Mouse (Mus musculus): Measurements from ENCODE around the gene Neu1. TPM values are rescaled to one million over a fixed set of nuclear protein-coding genes. Genes with fewer than 3 reads are reported as not detected.
A peak's percentile ranks its signal among the peaks of the same experiment; 100 is the strongest.
"Not testable (repeated sequence)": the region's sequence is repeated elsewhere in the genome, so short reads cannot be mapped to it uniquely, and the experiment has no call there.

Gene Neu1
- polyA plus RNA-seq, 1 experiment from 2014 or later, result 16.8 TPM

GRCm38 (mm10) chr17:34972069-34972749 lies 41.2 kb downstream of the Neu1 start, which contains the start of the genes Hspa1a and Hspa1l:
Gene Hspa1a (minus strand): TSS chr17:34972156.
Gene Hspa1l (plus strand): TSS chr17:34972703.
- H3K4me2 ChIP-seq (ENCODE audit: low read depth), result peak within 1 kb of the TSS; percentile 69
- H3K4me1 ChIP-seq (ENCODE audit: control insufficient read depth, insufficient read depth, low read length); H3K36me3 ChIP-seq (ENCODE audit: control insufficient read depth, insufficient read depth, low read length); H3K27ac ChIP-seq (ENCODE audit: low read depth, low read length); H3K9me3 ChIP-seq (ENCODE audit: control insufficient read depth, low read length): not testable (repeated sequence)
- H3K27me3 ChIP-seq (ENCODE audit: control insufficient read depth, insufficient read depth, low read length), result peaks cover 21% of the 10 kb centered on the region
- WGBS, result under 1% methylated on average over 28 of the region's 33 CpGs
- peak within 1 kb of the TSS; percentile 31; the same call in 1 of the 2 replicates for H3K9ac ChIP-seq (ENCODE audit: low read length)
- DNase-seq (ENCODE audit: low spot score), result peak; percentile 66
- ATAC-seq (ENCODE audit: insufficient read depth, low FRiP score, low TSS enrichment), result peak; percentile 90
- peak within 1 kb of the TSS; percentile 36 for H3K4me3 ChIP-seq (ENCODE audit: low read depth, low read length)

GRCm38 (mm10) chr17:34975581-34976492 lies 44.8 kb downstream of the Neu1 start:
- peaks cover 1% of the 10 kb centered on the region for H3K4me1 ChIP-seq (ENCODE audit: control insufficient read depth, insufficient read depth, low read length)
- no peaks in the 10 kb centered on the region for H3K36me3 ChIP-seq (ENCODE audit: control insufficient read depth, insufficient read depth, low read length)
- 81% methylated on average over 3 of the region's 3 CpGs for WGBS
- no peaks in the 10 kb centered on the region for H3K27me3 ChIP-seq (ENCODE audit: control insufficient read depth, insufficient read depth, low read length)
- H3K4me3 ChIP-seq (ENCODE audit: low read depth, low read length), result no peak overlapping the region
- no peak for ATAC-seq (ENCODE audit: insufficient read depth, low FRiP score, low TSS enrichment)
- no peaks in the 10 kb centered on the region for H3K9me3 ChIP-seq (ENCODE audit: control insufficient read depth, low read length)
- H3K4me2 ChIP-seq (ENCODE audit: low read depth), result no peak overlapping the region
- DNase-seq (ENCODE audit: low spot score), result no peak
- H3K9ac ChIP-seq (ENCODE audit: low read length), result no peak overlapping the region
- no peak overlapping the region for H3K27ac ChIP-seq (ENCODE audit: low read depth, low read length)

- ATAC-seq (ENCODE audit: insufficient read depth, low FRiP score, low TSS enrichment) (no peak), DNase-seq (ENCODE audit: low spot score) (no peak)
- Histone ChIP-seq H3K4me3 (ENCODE audit: low read depth, low read length) (no peak overlapping the region), H3K36me3 (ENCODE audit: control insufficient read depth, insufficient read depth, low read length) (no peaks in the 10 kb centered on the region), H3K9ac (ENCODE audit: low read length) (no peak overlapping the region), H3K4me2 (ENCODE audit: low read depth) (no peak overlapping the region), H3K4me1 (ENCODE audit: control insufficient read depth, insufficient read depth, low read length) (peaks cover 3% of the 10 kb centered on the region), H3K27ac (ENCODE audit: low read depth, low read length) (no peak overlapping the region), H3K27me3 (ENCODE audit: control insufficient read depth, insufficient read depth, low read length) (no peaks in the 10 kb centered on the region), H3K9me3 (ENCODE audit: control insufficient read depth, low read length) (no peaks in the 10 kb centered on the region)
- 94% methylated on average over 20 of the region's 20 CpGs for WGBS
Observed at GRCm38 (mm10) chr17:34977000-34977399, 45.9 kb downstream of the Neu1 start.

- H3K27me3 ChIP-seq (ENCODE audit: control insufficient read depth, insufficient read depth, low read length), result no peaks in the 10 kb centered on the region
- DNase-seq (ENCODE audit: low spot score), result no peak
- 91% methylated on average over 27 of the region's 27 CpGs for WGBS
- H3K9me3 ChIP-seq (ENCODE audit: control insufficient read depth, low read length), result no peaks in the 10 kb centered on the region
- H3K36me3 ChIP-seq (ENCODE audit: control insufficient read depth, insufficient read depth, low read length), result no peaks in the 10 kb centered on the region
- peaks cover 10% of the 10 kb centered on the region for H3K4me1 ChIP-seq (ENCODE audit: control insufficient read depth, insufficient read depth, low read length)
- H3K9ac ChIP-seq (ENCODE audit: low read length), result no peak overlapping the region
- no peak for ATAC-seq (ENCODE audit: insufficient read depth, low FRiP score, low TSS enrichment)
- H3K4me2 ChIP-seq (ENCODE audit: low read depth), result no peak overlapping the region
- no peak overlapping the region for H3K4me3 ChIP-seq (ENCODE audit: low read depth, low read length)
- no peak overlapping the region for H3K27ac ChIP-seq (ENCODE audit: low read depth, low read length)
Observed at GRCm38 (mm10) chr17:34978239-34978638, 47.2 kb downstream of the Neu1 start.

- H3K9ac ChIP-seq (ENCODE audit: low read length), result no peak overlapping the region
- no peaks in the 10 kb centered on the region for H3K36me3 ChIP-seq (ENCODE audit: control insufficient read depth, insufficient read depth, low read length)
- peaks cover 10% of the 10 kb centered on the region for H3K4me1 ChIP-seq (ENCODE audit: control insufficient read depth, insufficient read depth, low read length)
- H3K27ac ChIP-seq (ENCODE audit: low read depth, low read length), result no peak overlapping the region
- DNase-seq (ENCODE audit: low spot score) (no peak), ATAC-seq (ENCODE audit: insufficient read depth, low FRiP score, low TSS enrichment) (no peak)
- no peak overlapping the region for H3K4me2 ChIP-seq (ENCODE audit: low read depth)
- 90% methylated on average over 4 of the region's 4 CpGs for WGBS
- H3K27me3 ChIP-seq (ENCODE audit: control insufficient read depth, insufficient read depth, low read length), result no peaks in the 10 kb centered on the region
- no peaks in the 10 kb centered on the region for H3K9me3 ChIP-seq (ENCODE audit: control insufficient read depth, low read length)
- no peak overlapping the region for H3K4me3 ChIP-seq (ENCODE audit: low read depth, low read length)
Observed at GRCm38 (mm10) chr17:34979631-34980030, 48.6 kb downstream of the Neu1 start.

GRCm38 (mm10) chr17:34980655-34981054 lies 49.6 kb downstream of the Neu1 start:
- peaks cover 10% of the 10 kb centered on the region for H3K4me1 ChIP-seq (ENCODE audit: control insufficient read depth, insufficient read depth, low read length)
- H3K36me3 ChIP-seq (ENCODE audit: control insufficient read depth, insufficient read depth, low read length), result peaks cover 2% of the 10 kb centered on the region; the same call in 1 of the 2 replicates
- 17% methylated on average over 2 of the region's 2 CpGs for WGBS
- peak overlapping the region; percentile 71 for H3K4me2 ChIP-seq (ENCODE audit: low read depth)
- DNase-seq (ENCODE audit: low spot score) (peak; percentile 9), ATAC-seq (ENCODE audit: insufficient read depth, low FRiP score, low TSS enrichment) (no peak)
- no peak overlapping the region for H3K27ac ChIP-seq (ENCODE audit: low read depth, low read length)
- peak overlapping the region; percentile 89 for H3K4me3 ChIP-seq (ENCODE audit: low read depth, low read length)
- no peaks in the 10 kb centered on the region for H3K27me3 ChIP-seq (ENCODE audit: control insufficient read depth, insufficient read depth, low read length)
- no peaks in the 10 kb centered on the region for H3K9me3 ChIP-seq (ENCODE audit: control insufficient read depth, low read length)
- peak overlapping the region; percentile 92 for H3K9ac ChIP-seq (ENCODE audit: low read length)

GRCm38 (mm10) chr17:34981690-34982180 lies 50.7 kb downstream of the Neu1 start, which contains the start of gene Lsm2:
Gene Lsm2 (plus strand): TSS chr17:34981862.
- peaks cover 10% of the 10 kb centered on the region for H3K4me1 ChIP-seq (ENCODE audit: control insufficient read depth, insufficient read depth, low read length)
- H3K36me3 ChIP-seq (ENCODE audit: control insufficient read depth, insufficient read depth, low read length), result peaks cover 6% of the 10 kb centered on the region
- peak within 1 kb of the TSS; percentile 71 for H3K4me2 ChIP-seq (ENCODE audit: low read depth)
- H3K9ac ChIP-seq (ENCODE audit: low read length), result peak within 1 kb of the TSS; percentile 92
- ATAC-seq (ENCODE audit: insufficient read depth, low FRiP score, low TSS enrichment) (peak; percentile 90), DNase-seq (ENCODE audit: low spot score) (peak; percentile 92)
- H3K27ac ChIP-seq (ENCODE audit: low read depth, low read length), result peak within 1 kb of the TSS; percentile 89
- peak within 1 kb of the TSS; percentile 89 for H3K4me3 ChIP-seq (ENCODE audit: low read depth, low read length)
- WGBS, result under 1% methylated on average over 57 of the region's 58 CpGs
- H3K9me3 ChIP-seq (ENCODE audit: control insufficient read depth, low read length), result no peaks in the 10 kb centered on the region
- no peaks in the 10 kb centered on the region for H3K27me3 ChIP-seq (ENCODE audit: control insufficient read depth, insufficient read depth, low read length)

- DNase-seq (ENCODE audit: low spot score) (no peak), ATAC-seq (ENCODE audit: insufficient read depth, low FRiP score, low TSS enrichment) (no peak; the same call in 1 of the 2 replicates)
- peaks cover 10% of the 10 kb centered on the region for H3K4me1 ChIP-seq (ENCODE audit: control insufficient read depth, insufficient read depth, low read length)
- H3K9ac ChIP-seq (ENCODE audit: low read length), result peak overlapping the region; percentile 92
- H3K27me3 ChIP-seq (ENCODE audit: control insufficient read depth, insufficient read depth, low read length), result no peaks in the 10 kb centered on the region
- H3K4me2 ChIP-seq (ENCODE audit: low read depth), result peak overlapping the region; percentile 71
- H3K4me3 ChIP-seq (ENCODE audit: low read depth, low read length), result peak overlapping the region; percentile 89
- WGBS, result under 1% methylated on average over 15 of the region's 15 CpGs
- peaks cover 6% of the 10 kb centered on the region for H3K36me3 ChIP-seq (ENCODE audit: control insufficient read depth, insufficient read depth, low read length)
- H3K9me3 ChIP-seq (ENCODE audit: control insufficient read depth, low read length), result no peaks in the 10 kb centered on the region
- peak overlapping the region; percentile 89 for H3K27ac ChIP-seq (ENCODE audit: low read depth, low read length)
Observed at GRCm38 (mm10) chr17:34982328-34982727, 51.3 kb downstream of the Neu1 start.
